Mouse (Mus musculus) intestine, embryonic 15.5 days (tissue): ENCODE data around the gene Tmem14a. TPM values are rescaled to one million over a fixed set of nuclear protein-coding genes. Genes with fewer than 3 reads are reported as not detected.
"Not testable (repeated sequence)": the region's sequence is repeated elsewhere in the genome, so short reads cannot be mapped to it uniquely, and the experiment has no call there.

ENCODE experiments used
- ATAC-seq: fragments of 200-750 bp; cut with Nextera tagmentation; 2 replicates; pipeline ENCODE4 v1.8.0; 2017; ENCODE audit warnings: moderate TSS enrichment, moderate library complexity
- H3K27ac ChIP-seq: fragments of 300-500 bp; sonication (generic); 2 replicates; pipeline ENCODE4 v1.5.1; 2015; ENCODE audit warnings: mild to moderate bottlenecking, inconsistent platforms
- H3K27me3 ChIP-seq: fragments of 300-500 bp; sonication (generic); replicated peaks from 2 replicates; pipeline ENCODE4 v1.6.1; 2015; ENCODE audit warnings: inconsistent platforms
- H3K36me3 ChIP-seq: fragments of 300-500 bp; sonication (generic); 2 replicates; pipeline ENCODE4 v1.6.1; 2015; ENCODE audit warnings: inconsistent platforms
- H3K4me1 ChIP-seq: fragments of 300-500 bp; sonication (generic); replicated peaks from 2 replicates; pipeline ENCODE4 v1.6.1; 2015; ENCODE audit warnings: inconsistent platforms
- H3K4me2 ChIP-seq: fragments of 300-500 bp; sonication (generic); replicated peaks from 2 replicates; pipeline ENCODE4 v1.6.1; 2015; ENCODE audit warnings: mild to moderate bottlenecking, inconsistent platforms
- H3K4me3 ChIP-seq: fragments of 300-500 bp; sonication (generic); replicated peaks from 2 replicates; pipeline ENCODE4 v1.5.1; 2015; ENCODE audit warnings: inconsistent platforms
- H3K9ac ChIP-seq: fragments of 300-500 bp; sonication (generic); 2 replicates; pipeline ENCODE4 v1.6.1; 2015; ENCODE audit warnings: inconsistent platforms
- H3K9me3 ChIP-seq: fragments of 300-500 bp; sonication (generic); 2 replicates; pipeline ENCODE4 v1.6.1; 2016; ENCODE audit warnings: inconsistent platforms
- WGBS: fragments of 180-500 bp; shearing (Covaris S2); methylation state at CpG from one replicate; pipeline ENCODE4 v1.1.7; 2015; 5-methylcytosine and 5-hydroxymethylcytosine counted together
- polyA plus RNA-seq: library from polyadenylated mRNA; unstranded; fragments of >200 nt; fragmentation: Nextera tagmentation; extraction: Ambion mirVana; gene quantifications from 2 replicates; pipeline ENCODE4 v1.2.1, GENCODE M21; 2015

The Tmem14a gene
- polyA plus RNA-seq, 1 experiment from 2014 or later: 13.5 TPM

DNA sequence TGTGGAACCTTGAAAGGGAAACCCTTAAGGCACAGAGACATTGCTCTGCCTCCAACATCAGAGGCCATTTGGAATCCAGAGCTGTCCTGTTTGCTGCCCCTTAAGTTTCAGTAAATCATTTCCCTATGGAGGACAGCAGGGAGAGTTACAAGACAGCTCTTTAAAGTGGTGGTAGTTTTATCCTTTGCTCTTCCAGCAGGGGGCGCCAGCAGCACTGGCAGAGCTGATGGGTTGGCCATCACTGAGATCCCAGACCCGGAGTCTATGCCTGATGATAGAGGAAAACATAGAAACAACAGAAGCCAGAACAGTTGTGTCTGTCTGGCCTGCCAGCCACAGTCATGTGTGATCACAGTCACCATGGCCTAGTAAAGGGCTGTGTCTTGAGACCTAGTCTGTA is 57.8 kb downstream of the Tmem14a start:
- not testable (repeated sequence) for H3K4me2 ChIP-seq, H3K36me3 ChIP-seq, H3K4me3 ChIP-seq, H3K27ac ChIP-seq, H3K9me3 ChIP-seq, H3K9ac ChIP-seq, H3K27me3 ChIP-seq, ATAC-seq, H3K4me1 ChIP-seq
- WGBS: 30% methylated on average over 2 of the region's 2 CpGs

Other genes with a start within 250 kb of the Tmem14a start
- 6.4 and 6.9 TPM in 2 replicates for gene Tram2, start 139.3 kb upstream of the Tmem14a start, polyA plus RNA-seq
- gene Gsta3, start 22.0 kb downstream of the Tmem14a start, polyA plus RNA-seq: 15.4 and 15.6 TPM in 2 replicates
- not detected in 2 replicates for gene Khdc1a, start 131.1 kb downstream of the Tmem14a start, polyA plus RNA-seq
- gene Khdc1c, start 149.8 kb downstream of the Tmem14a start, polyA plus RNA-seq: not detected in 2 replicates
- gene Khdc1b, start 165.0 kb downstream of the Tmem14a start, polyA plus RNA-seq: not detected in 2 replicates